Mouse (Mus musculus) liver, embryonic 14.5 days (tissue): ENCODE measurements around the gene Themis2. TPM values are rescaled to one million over a fixed set of nuclear protein-coding genes. Genes with fewer than 3 reads are reported as not detected.

Source experiments
- ATAC-seq: fragments of 200-750 bp; cut with Nextera tagmentation; 2 replicates; pipeline ENCODE4 v1.8.0; 2017; ENCODE audit warnings: moderate number of reproducible peaks, mild to moderate bottlenecking, moderate library complexity; ENCODE audit not compliant: insufficient read depth
- DNase-seq, 3 experiments: peaks; one replicate each; pipeline ENCODE4 v3.0.0-alpha.2; 2012 to 2013; ENCODE audit warnings: low read depth in 3 of 3, low spot score in 3 of 3
- H3K27ac ChIP-seq: fragments of 300-500 bp; sonication (generic); 2 replicates; pipeline ENCODE4 v1.5.1; 2014; ENCODE audit warnings: moderate library complexity, mild to moderate bottlenecking, control low read depth, inconsistent platforms
- H3K27me3 ChIP-seq: fragments of 300-500 bp; sonication (generic); 2 replicates; pipeline ENCODE4 v1.6.1; 2014; ENCODE audit warnings: mild to moderate bottlenecking, low read length, moderate library complexity; ENCODE audit not compliant: control insufficient read depth, insufficient read depth
- H3K36me3 ChIP-seq: fragments of 300-500 bp; sonication (generic); replicated peaks from 2 replicates; pipeline ENCODE4 v1.6.1; 2014; ENCODE audit warnings: low read depth; ENCODE audit not compliant: control insufficient read depth, insufficient read depth
- H3K4me1 ChIP-seq, 2 experiments: fragments of 200-500 bp in 1 of 2; fragments of 300-500 bp in 1 of 2; sonication (generic) in 1 of 2; replicated peaks; 2 replicates each; pipeline ENCODE4 v1.6.1; 2012 to 2014; ENCODE audit warnings: antibody characterized with exemption in 1 of 2, inconsistent platforms in 1 of 2, low read length in 1 of 2; ENCODE audit not compliant: control insufficient read depth in 2 of 2, insufficient read depth in 2 of 2
- H3K4me2 ChIP-seq: fragments of 300-500 bp; sonication (generic); 2 replicates; pipeline ENCODE4 v1.6.1; 2014; ENCODE audit warnings: low read depth, mild to moderate bottlenecking, control low read depth, moderate library complexity
- H3K4me3 ChIP-seq, 2 experiments: fragments of 200-500 bp in 1 of 2; fragments of 300-500 bp in 1 of 2; sonication (generic) in 1 of 2; 2 replicates each; pipeline ENCODE4 v1.5.1; 2012 to 2014; ENCODE audit warnings: low read depth in 2 of 2, low read length in 2 of 2, mild to moderate bottlenecking in 2 of 2, control low read depth in 1 of 2, inconsistent platforms in 1 of 2, moderate library complexity in 1 of 2; ENCODE audit not compliant: insufficient read depth in 1 of 2
- H3K9ac ChIP-seq: fragments of 300-500 bp; sonication (generic); replicated peaks from 2 replicates; pipeline ENCODE4 v1.6.1; 2014; ENCODE audit warnings: mild to moderate bottlenecking, control low read depth, moderate library complexity
- H3K9me3 ChIP-seq: fragments of 300-500 bp; sonication (generic); 2 replicates; pipeline ENCODE4 v1.6.1; 2016; ENCODE audit warnings: low read length, mixed read lengths; ENCODE audit not compliant: control insufficient read depth
- CTCF ChIP-seq: IDR thresholded peaks from 2 replicates; pipeline ENCODE4 v1.5.1; 2016; ENCODE audit warnings: antibody characterized with exemption, low read depth, control low read depth
- EP300 ChIP-seq: IDR thresholded peaks from 2 replicates; pipeline ENCODE4 v1.6.1; 2016; ENCODE audit warnings: antibody characterized with exemption, low read depth
- WGBS: fragments of 180-500 bp; shearing (Covaris S2); extraction: QIAGEN DNeasy Blood & Tissue Kit; methylation state at CpG from one replicate; pipeline ENCODE4 v1.1.7; 2014; ENCODE audit not compliant: insufficient replicate concordance; 5-methylcytosine and 5-hydroxymethylcytosine counted together
- polyA plus RNA-seq, 2 experiments: library from polyadenylated mRNA; depleted of rRNA in 1 of 2; stranded (reverse) in 1 of 2; unstranded in 1 of 2; fragments of >200 nt; fragmentation: Nextera tagmentation in 1 of 2; extraction: Ambion mirVana in 1 of 2; gene quantifications; 2 replicates each; pipeline versions ENCODE4 v1.2.1 to v1.2.3; 2012 to 2014

Themis2 gene
- polyA plus RNA-seq, 2 experiments = 2.3 to 2.5 TPM

- H3K27me3 ChIP-seq = no peaks in the 10 kb centered on the region
- H3K9me3 ChIP-seq = no peaks in the 10 kb centered on the region
- H3K4me1 ChIP-seq = peaks cover 0 to 19% of the 10 kb centered on the region in 2 experiments; a peak in 3 of 4 replicates
- no peaks in the 10 kb centered on the region for H3K36me3 ChIP-seq
- no peak overlapping the region for H3K9ac ChIP-seq
- WGBS = 35% methylated on average over 6 of the region's 6 CpGs
- TF ChIP-seq CTCF (no peak), EP300 (no peak)
- no peak overlapping the region for H3K27ac ChIP-seq
- no peak overlapping the region for H3K4me3 ChIP-seq
- DNase-seq (no peak), ATAC-seq (no peak)
- no peak overlapping the region for H3K4me2 ChIP-seq
Observed at GRCm38 (mm10) chr4:132804331-132804730, 8.1 kb upstream of the Themis2 start.

DNA sequence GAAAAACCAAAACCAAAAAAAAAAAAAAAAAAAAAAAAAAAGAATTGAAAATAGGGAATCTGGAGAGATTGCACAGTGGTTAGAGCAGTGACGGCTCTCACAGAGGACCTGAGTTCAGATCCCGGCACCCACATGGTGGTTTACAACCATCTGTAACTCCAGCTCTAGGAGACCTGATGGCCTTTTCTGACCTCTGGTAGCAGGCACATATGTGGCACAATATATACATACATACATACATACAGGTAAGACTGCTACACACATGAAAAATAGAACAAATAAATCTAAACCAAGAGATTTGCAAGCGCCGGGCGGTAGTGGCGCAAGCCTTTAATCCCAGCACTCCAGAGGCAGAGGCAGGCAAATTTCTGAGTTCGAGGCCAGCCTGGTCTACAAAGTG is 7.7 kb upstream of the Themis2 start:
- Histone ChIP-seq H3K9ac (no peak overlapping the region), H3K4me2 (no peak overlapping the region), H3K9me3 (no peaks in the 10 kb centered on the region), H3K27ac (no peak overlapping the region), H3K4me1 (peaks cover 0 to 19% of the 10 kb centered on the region in 2 experiments; a peak in 3 of 4 replicates), H3K27me3 (no peaks in the 10 kb centered on the region), H3K36me3 (no peaks in the 10 kb centered on the region), H3K4me3 (no peak overlapping the region)
- 87% methylated on average over 7 of the region's 7 CpGs for WGBS
- ATAC-seq (no peak), DNase-seq (no peak)
- TF ChIP-seq EP300 = no peak
- TF ChIP-seq CTCF = no peak

GRCm38 (mm10) chr4:132803212-132803611 is 7.0 kb upstream of the Themis2 start:
- no peak overlapping the region for H3K4me2 ChIP-seq
- WGBS = 63% methylated on average over 5 of the region's 5 CpGs
- no peaks in the 10 kb centered on the region for H3K27me3 ChIP-seq
- H3K9me3 ChIP-seq = no peaks in the 10 kb centered on the region
- peaks cover 0 to 17% of the 10 kb centered on the region in 2 experiments; a peak in 3 of 4 replicates for H3K4me1 ChIP-seq
- no peak for ATAC-seq
- TF ChIP-seq CTCF (no peak), EP300 (no peak)
- no peak overlapping the region for H3K27ac ChIP-seq
- no peaks in the 10 kb centered on the region for H3K36me3 ChIP-seq
- H3K4me3 ChIP-seq = no peak overlapping the region
- no peak for DNase-seq
- H3K9ac ChIP-seq = no peak overlapping the region

- DNase-seq (no peak), ATAC-seq (no peak; the same call in 1 of the 2 replicates)
- Histone ChIP-seq H3K36me3 (no peaks in the 10 kb centered on the region), H3K9ac (peak overlapping the region; percentile 56), H3K4me2 (peak overlapping the region; percentile 68), H3K4me3 (peak overlapping the region; percentile 33; a peak in 3 of 4 replicates), H3K27ac (no peak overlapping the region), H3K4me1 (peaks cover 0 to 14% of the 10 kb centered on the region in 2 experiments; a peak in 2 of 4 replicates), H3K9me3 (no peaks in the 10 kb centered on the region), H3K27me3 (no peaks in the 10 kb centered on the region)
- 24% methylated on average over 16 of the region's 16 CpGs for WGBS
- TF ChIP-seq CTCF (no peak), EP300 (no peak)
Observed at GRCm38 (mm10) chr4:132802171-132802637, 6.0 kb upstream of the Themis2 start.

DNA sequence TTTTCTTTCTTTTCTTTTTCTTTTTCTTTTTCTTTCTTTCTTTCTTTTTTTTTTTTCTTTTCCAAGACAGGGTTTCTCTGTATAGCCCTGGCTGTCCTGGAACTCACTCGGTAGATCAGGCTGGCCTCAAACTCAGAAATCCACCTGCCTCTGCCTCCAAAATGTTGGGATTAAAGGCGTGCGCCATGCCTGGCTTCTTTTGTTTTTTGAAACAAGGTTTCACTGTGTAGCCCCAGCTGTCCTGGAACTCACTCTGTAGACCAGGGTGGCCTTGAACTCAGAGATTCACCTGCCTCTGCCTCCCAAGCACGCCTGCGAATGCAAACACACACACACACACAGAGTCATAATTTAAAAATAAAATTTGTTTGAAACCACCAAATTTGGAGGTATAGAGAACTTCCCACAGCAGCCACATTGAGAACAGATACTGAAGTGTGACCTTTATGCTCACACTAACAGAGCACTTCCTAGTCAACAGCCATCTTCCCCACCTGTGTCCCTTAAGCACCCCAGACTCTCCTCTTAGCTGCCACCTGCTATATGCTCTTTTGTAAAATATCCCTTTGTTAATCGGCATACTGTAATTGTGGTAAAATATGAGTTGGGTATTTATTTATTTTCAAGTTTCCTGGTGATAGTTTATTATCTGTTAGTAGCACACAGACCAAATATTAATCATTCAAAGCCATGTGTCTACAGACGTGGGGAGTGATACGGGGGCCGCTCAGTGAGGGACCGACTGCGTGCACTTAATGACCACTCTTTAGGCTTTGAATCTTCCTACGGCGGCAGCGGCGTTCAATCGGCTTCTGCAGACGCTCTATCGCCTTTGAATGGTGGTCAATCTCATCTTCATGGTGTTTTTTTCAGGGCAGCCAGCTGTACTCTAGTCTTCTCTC is 5.2 kb upstream of the Themis2 start:
- WGBS = 53% methylated on average over 18 of the region's 18 CpGs
- peak overlapping the region in 1 of 2 experiments; percentile 33; a peak in 3 of 4 replicates for H3K4me3 ChIP-seq

More for the DNA sequence above, 5.2 kb upstream of the Themis2 start:
- no peak overlapping the region for H3K27ac ChIP-seq
- peak overlapping the region; percentile 68 for H3K4me2 ChIP-seq
- ATAC-seq = peak; percentile 69; the same call in 1 of the 2 replicates
- H3K9ac ChIP-seq = no peak overlapping the region
- no peaks in the 10 kb centered on the region for H3K9me3 ChIP-seq
- peaks cover 0 to 17% of the 10 kb centered on the region in 2 experiments for H3K4me1 ChIP-seq
- peak; percentile 49 for TF ChIP-seq EP300
- no peak for TF ChIP-seq CTCF
- H3K36me3 ChIP-seq = no peaks in the 10 kb centered on the region
- no peak for DNase-seq
- H3K27me3 ChIP-seq = no peaks in the 10 kb centered on the region
